Mouse (Mus musculus) limb, embryonic 14.5 days (tissue): ENCODE results near the gene Zc2hc1b. TPM values are rescaled to one million over a fixed set of nuclear protein-coding genes. Genes with fewer than 3 reads are reported as not detected.

ENCODE experiments used
- ATAC-seq: fragments of 200-750 bp; cut with Nextera tagmentation; 2 replicates; pipeline ENCODE4 v1.8.0; 2017; ENCODE audit warnings: low read depth, moderate number of reproducible peaks, moderate TSS enrichment; ENCODE audit not compliant: low FRiP score
- DNase-seq: peaks from one replicate; pipeline ENCODE4 v3.0.0-alpha.2; 2015; ENCODE audit warnings: low spot score
- H3K27ac ChIP-seq: fragments of 300-500 bp; sonication (generic); replicated peaks from 2 replicates; pipeline ENCODE4 v1.5.1; 2014; ENCODE audit warnings: low read depth, mild to moderate bottlenecking, low read length, moderate library complexity, mixed read lengths
- H3K27me3 ChIP-seq: fragments of 300-500 bp; sonication (generic); 2 replicates; pipeline ENCODE4 v1.6.1; 2014; ENCODE audit warnings: low read length, mixed read lengths; ENCODE audit not compliant: control insufficient read depth, insufficient read depth
- H3K36me3 ChIP-seq: fragments of 300-500 bp; sonication (generic); 2 replicates; pipeline ENCODE4 v1.6.1; 2014; ENCODE audit warnings: mild to moderate bottlenecking, low read length, moderate library complexity, mixed read lengths; ENCODE audit not compliant: control insufficient read depth, insufficient read depth
- H3K4me1 ChIP-seq: fragments of 300-500 bp; sonication (generic); 2 replicates; pipeline ENCODE4 v1.6.1; 2014; ENCODE audit warnings: antibody characterized with exemption, low read length, mixed read lengths; ENCODE audit not compliant: control insufficient read depth, insufficient read depth
- H3K4me2 ChIP-seq: fragments of 300-500 bp; sonication (generic); replicated peaks from 2 replicates; pipeline ENCODE4 v1.6.1; 2014; ENCODE audit warnings: low read depth, mild to moderate bottlenecking, low read length, moderate library complexity; ENCODE audit not compliant: severe bottlenecking
- H3K4me3 ChIP-seq: fragments of 300-500 bp; sonication (generic); replicated peaks from 2 replicates; pipeline ENCODE4 v1.5.1; 2014; ENCODE audit warnings: low read length
- H3K9ac ChIP-seq: fragments of 300-500 bp; sonication (generic); 2 replicates; pipeline ENCODE4 v1.6.1; 2014; ENCODE audit warnings: mild to moderate bottlenecking, low read depth, low read length, moderate library complexity; ENCODE audit not compliant: severe bottlenecking
- H3K9me3 ChIP-seq: fragments of 300-500 bp; sonication (generic); 2 replicates; pipeline ENCODE4 v1.6.1; 2016; ENCODE audit warnings: low read length; ENCODE audit not compliant: control insufficient read depth
- POLR2A ChIP-seq: fragments of 200-500 bp; IDR thresholded peaks from 2 replicates; pipeline ENCODE4 v1.8.0; 2012; ENCODE audit warnings: inconsistent platforms, mild to moderate bottlenecking, moderate library complexity, borderline replicate concordance; ENCODE audit not compliant: insufficient read depth, insufficient read length; ENCODE audit errors: extremely low read depth
- WGBS: fragments of 180-500 bp; shearing (Covaris S2); extraction: QIAGEN DNeasy Blood & Tissue Kit; methylation state at CpG from one replicate; pipeline ENCODE4 v1.1.7; 2014; 5-methylcytosine and 5-hydroxymethylcytosine counted together
- polyA plus RNA-seq, 2 experiments: library from polyadenylated mRNA; depleted of rRNA in 1 of 2; stranded (reverse) in 1 of 2; unstranded in 1 of 2; fragments of >200 nt; fragmentation: Nextera tagmentation in 1 of 2; extraction: Ambion mirVana in 1 of 2; gene quantifications; 2 replicates each; pipeline versions ENCODE4 v1.2.1 to v1.2.3; 2012 to 2014

The Zc2hc1b gene
- polyA plus RNA-seq (2012; rRNA removed) (0.14 TPM in 1 of 2 replicates, not detected in the other), polyA plus RNA-seq (2014; fragmentation: Nextera tagmentation; extraction: Ambion mirVana) (not detected in 2 replicates)

DNA sequence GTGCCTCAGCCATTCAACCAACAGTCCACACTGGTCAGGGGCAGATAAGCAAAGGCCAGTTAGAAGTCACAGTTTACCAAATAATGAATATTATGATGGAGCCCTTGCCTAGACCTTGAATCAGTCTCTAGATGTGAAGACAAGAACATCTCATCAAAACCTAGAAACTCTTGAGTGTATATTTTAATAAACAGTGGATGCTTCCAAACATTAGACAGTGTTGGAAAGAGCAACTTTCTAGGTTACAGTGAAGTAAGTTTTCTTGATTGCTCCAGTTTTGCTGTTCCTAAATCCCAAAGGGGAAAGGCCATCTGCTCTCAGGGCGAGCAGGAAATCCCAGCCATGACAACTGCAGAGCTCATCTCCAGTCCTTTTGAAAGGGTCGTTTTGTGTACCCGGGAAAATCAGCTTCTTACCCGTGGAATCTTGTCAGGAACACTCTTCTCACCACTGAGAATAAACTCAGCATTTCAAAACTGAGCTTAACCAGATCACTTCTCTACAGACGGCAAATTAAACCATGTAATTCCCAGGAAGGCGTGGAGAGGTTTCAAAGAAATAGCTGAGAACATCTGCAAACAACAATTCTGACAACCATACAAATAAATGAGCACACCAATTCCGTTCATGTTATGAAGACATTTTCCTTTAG lies at the start of gene Zc2hc1b:
TSS of gene Zc2hc1b (minus strand) at position 51 of the 652 bp plus-strand sequence.
- Histone ChIP-seq H3K36me3 (peaks cover 66% of the 10 kb centered on the region), H3K27me3 (no peaks in the 10 kb centered on the region), H3K9me3 (no peaks in the 10 kb centered on the region), H3K4me1 (peaks cover under 1% of the 10 kb centered on the region; the same call in 1 of the 2 replicates), H3K9ac (no peak within 1 kb of the TSS), H3K27ac (no peak within 1 kb of the TSS), H3K4me2 (no peak within 1 kb of the TSS), H3K4me3 (no peak within 1 kb of the TSS)
- 79% methylated on average over 7 of the region's 7 CpGs for WGBS
- no peak; the same call in 1 of the 2 replicates for ATAC-seq
- no peak for DNase-seq
- TF ChIP-seq POLR2A: no peak

DNA sequence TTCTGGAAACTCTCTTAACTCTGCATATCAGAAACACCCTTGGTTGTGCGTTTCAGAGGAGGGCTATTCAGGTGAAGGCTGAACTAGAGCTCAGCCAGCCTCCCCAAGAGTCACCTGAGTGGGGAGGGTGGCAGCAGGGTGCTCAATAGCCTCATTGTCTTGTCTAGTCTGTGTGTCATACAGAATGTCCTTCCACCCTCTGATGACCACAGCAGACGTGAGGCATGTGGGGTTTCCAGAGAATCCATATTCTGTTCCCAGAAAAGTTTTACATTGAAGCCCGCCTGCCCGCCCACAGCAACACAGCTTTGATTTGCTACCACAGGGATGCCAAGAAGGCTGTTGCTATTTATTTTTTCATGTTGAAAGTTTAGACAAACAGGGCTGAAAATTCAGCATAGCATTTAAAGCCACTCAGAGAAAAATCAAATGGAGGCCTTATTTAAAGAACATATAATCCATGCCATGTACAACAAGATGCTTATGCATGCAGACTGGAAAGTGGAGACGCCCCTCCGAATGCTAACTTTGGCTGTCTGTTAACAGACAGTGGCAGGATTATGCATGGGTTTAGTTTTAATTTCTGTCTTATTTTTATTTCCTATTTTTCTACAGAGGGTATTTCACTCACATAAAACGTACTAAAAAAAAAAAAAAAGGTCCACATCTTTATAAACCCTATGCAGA lies 47.7 kb upstream of the Zc2hc1b start:
- DNase-seq (no peak), ATAC-seq (no peak)
- WGBS: 89% methylated on average over 7 of the region's 7 CpGs
- no peak for TF ChIP-seq POLR2A
- peaks cover 31% of the 10 kb centered on the region for H3K36me3 ChIP-seq
- H3K27ac ChIP-seq: 0 out of 2 replicates have a peak overlapping the region, but pooled peaks have one; percentile 26
- no peak overlapping the region for H3K4me3 ChIP-seq
- H3K9ac ChIP-seq: no peak overlapping the region
- H3K27me3 ChIP-seq: no peaks in the 10 kb centered on the region
- no peaks in the 10 kb centered on the region for H3K9me3 ChIP-seq
- no peak overlapping the region for H3K4me2 ChIP-seq
- H3K4me1 ChIP-seq: no peaks in the 10 kb centered on the region

DNA sequence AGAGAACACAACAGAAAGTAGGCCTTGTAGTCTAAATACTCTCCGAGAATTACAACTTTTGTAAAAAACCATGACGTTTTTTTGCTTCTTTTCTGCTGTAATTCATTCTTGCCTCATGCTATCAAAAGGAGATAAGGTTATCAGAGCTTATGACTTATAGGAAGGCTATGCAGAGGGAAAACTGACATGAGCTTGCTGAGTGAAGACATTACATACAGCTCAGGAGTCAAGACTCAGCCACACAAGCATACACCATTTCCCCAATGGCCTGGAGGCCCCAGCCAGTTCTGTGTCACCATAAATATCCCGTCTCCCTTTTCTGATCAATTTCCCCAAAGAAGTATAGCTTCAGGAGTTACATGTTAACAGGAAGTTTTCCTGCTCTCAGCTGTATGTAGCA lies 44.3 kb upstream of the Zc2hc1b start:
- Histone ChIP-seq H3K4me1 (no peaks in the 10 kb centered on the region), H3K27ac (no peak overlapping the region), H3K27me3 (no peaks in the 10 kb centered on the region), H3K4me3 (no peak overlapping the region), H3K4me2 (no peak overlapping the region), H3K9me3 (no peaks in the 10 kb centered on the region), H3K36me3 (peaks cover 24% of the 10 kb centered on the region), H3K9ac (no peak overlapping the region)
- ATAC-seq: no peak
- no peak for DNase-seq
- no peak for TF ChIP-seq POLR2A
- WGBS: 72% methylated on average over 3 of the region's 3 CpGs

DNA sequence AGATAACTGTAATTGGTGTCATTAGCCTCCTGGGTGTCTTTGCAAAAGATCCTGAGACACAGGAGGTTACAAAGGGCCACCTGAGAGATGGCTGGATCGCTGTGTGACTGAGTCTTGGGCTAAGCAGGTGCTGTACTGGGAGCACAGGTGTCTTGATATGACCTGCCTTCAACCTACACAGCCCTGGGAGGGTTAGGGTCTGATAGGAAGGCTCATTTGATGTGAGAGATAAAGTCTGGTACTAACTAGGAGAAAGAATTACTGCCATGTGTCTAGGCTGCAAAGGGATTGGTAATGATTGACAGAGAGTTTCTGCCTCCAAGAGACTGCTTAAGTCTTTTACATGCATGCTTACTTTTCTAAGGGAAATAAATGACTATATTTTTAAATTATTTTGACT lies 42.2 kb upstream of the Zc2hc1b start:
- 64% methylated on average over 1 of the region's 1 CpGs for WGBS
- H3K4me1 ChIP-seq: no peaks in the 10 kb centered on the region
- no peak for ATAC-seq

DNA sequence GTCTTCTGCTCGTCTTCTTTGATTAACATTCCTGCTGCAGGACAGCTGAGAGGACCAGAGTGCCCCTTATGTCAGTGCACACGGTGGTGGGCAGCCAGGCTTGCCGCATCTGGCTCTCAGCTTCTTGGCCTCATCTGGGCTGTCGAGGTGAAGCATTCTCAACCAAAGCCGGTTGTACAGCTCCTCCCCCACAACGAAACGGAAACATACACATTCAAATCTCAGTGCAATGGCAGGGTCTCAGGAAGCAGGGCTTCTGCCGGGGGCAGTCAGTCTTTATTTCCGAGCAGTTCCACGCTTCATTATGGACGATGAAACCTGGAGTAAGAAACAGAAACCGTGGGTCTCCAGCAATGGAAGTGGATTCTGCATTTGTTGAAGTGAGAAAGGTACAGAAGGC lies 36.1 kb upstream of the Zc2hc1b start:
- Histone ChIP-seq H3K4me3 (no peak overlapping the region), H3K36me3 (no peaks in the 10 kb centered on the region; the same call in 1 of the 2 replicates), H3K9ac (no peak overlapping the region), H3K4me2 (no peak overlapping the region), H3K9me3 (no peaks in the 10 kb centered on the region), H3K27ac (no peak overlapping the region), H3K4me1 (peaks cover 3% of the 10 kb centered on the region; the same call in 1 of the 2 replicates), H3K27me3 (no peaks in the 10 kb centered on the region)
- WGBS: 87% methylated on average over 12 of the region's 12 CpGs
- DNase-seq (no peak), ATAC-seq (no peak)
- no peak for TF ChIP-seq POLR2A

More for the DNA sequence above, 42.2 kb upstream of the Zc2hc1b start:
- no peak overlapping the region for H3K4me2 ChIP-seq
- no peak overlapping the region for H3K4me3 ChIP-seq
- no peak for TF ChIP-seq POLR2A
- no peak overlapping the region for H3K27ac ChIP-seq
- DNase-seq: no peak
- H3K9me3 ChIP-seq: no peaks in the 10 kb centered on the region
- H3K9ac ChIP-seq: no peak overlapping the region
- no peaks in the 10 kb centered on the region for H3K27me3 ChIP-seq
- H3K36me3 ChIP-seq: peaks cover 24% of the 10 kb centered on the region
